Mouse (Mus musculus): ENCODE measurements around the gene Hira.

DNA sequence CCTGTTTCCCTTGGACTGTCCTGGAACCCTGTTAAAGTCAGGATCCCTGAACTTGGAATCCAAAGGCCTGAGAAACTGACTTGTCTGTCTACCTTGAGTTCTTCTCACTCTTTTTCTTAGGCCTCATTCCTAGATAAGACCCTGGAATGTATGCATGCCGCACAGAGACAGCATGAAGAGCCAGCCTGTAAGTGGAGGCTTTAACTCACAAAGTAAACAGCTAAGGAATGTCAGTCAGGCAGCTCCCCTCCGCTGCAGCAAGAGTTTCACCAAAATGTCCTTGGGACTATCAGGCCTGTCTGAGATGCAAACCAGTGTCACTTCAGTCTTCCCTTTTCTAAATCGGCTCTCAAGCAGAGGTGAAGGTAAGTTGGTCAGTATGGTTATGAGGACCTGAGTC, 94.0 kb downstream of the Hira start:
- no peak for TF ChIP-seq CTCF (IDR thresholded peaks at IDR 0.05; ENCODE audit: borderline replicate concordance, control insufficient read depth, extremely low read depth, insufficient read depth, low read length, poor library complexity)
- TF ChIP-seq POLR2A (IDR thresholded peaks at IDR 0.05; ENCODE audit: control insufficient read depth, extremely low read depth, insufficient read depth, low read length, poor library complexity) = no peak

All from thymus, adult 2 months (tissue).